Mouse (Mus musculus) E14TG2a.4 (cell line): Measurements from ENCODE around the gene Rex2.
"Not testable (repeated sequence)": the region's sequence is repeated elsewhere in the genome, so short reads cannot be mapped to it uniquely, and the experiment has no call there.

Source experiments
- CTCF ChIP-seq: conservative IDR thresholded peaks from 2 replicates; pipeline ENCODE4 v1.5.1; 2014; ENCODE audit warnings: low read length
- NANOG ChIP-seq: IDR thresholded peaks from 2 replicates; pipeline ENCODE4 v1.6.1; 2014; ENCODE audit warnings: borderline replicate concordance, low read length, mixed read lengths
- POU5F1 ChIP-seq: IDR thresholded peaks from 2 replicates; pipeline ENCODE4 v1.6.1; 2014; ENCODE audit warnings: low read length, borderline replicate concordance

DNA sequence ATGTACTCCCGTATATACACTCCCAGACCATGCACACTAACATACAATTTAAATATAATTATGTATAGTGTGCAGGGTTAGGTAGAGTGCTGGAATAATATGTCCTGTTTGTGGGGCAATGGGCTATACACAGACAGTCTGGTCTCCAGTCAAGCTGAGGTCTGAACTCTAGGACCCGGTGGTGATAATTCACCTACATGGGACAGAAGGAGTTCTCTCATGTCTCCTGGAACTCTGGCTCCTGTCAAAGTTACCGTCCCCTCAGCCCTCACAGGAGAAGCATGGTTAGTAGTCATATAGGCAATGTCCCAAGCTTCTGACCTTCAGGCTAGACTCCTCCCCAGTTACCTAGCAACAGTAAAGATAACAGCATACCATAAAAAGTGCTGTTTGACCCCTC lies 44.2 kb downstream of the Rex2 start:
- not testable (repeated sequence) for TF ChIP-seq CTCF, POU5F1, NANOG
